Mouse (Mus musculus) liver, embryonic 12.5 days (tissue): Measurements from ENCODE around the gene Ptrh1. TPM values are rescaled to one million over a fixed set of nuclear protein-coding genes. Genes with fewer than 3 reads are reported as not detected.

Experiments
- ATAC-seq: fragments of 200-750 bp; cut with Nextera tagmentation; 2 replicates; pipeline ENCODE4 v1.8.0; 2017; ENCODE audit warnings: moderate number of reproducible peaks, mild to moderate bottlenecking, moderate library complexity
- H3K27ac ChIP-seq: fragments of 300-500 bp; sonication (generic); 2 replicates; pipeline ENCODE4 v1.5.1; 2016; ENCODE audit warnings: mild to moderate bottlenecking
- H3K27me3 ChIP-seq: fragments of 300-500 bp; sonication (generic); replicated peaks from 2 replicates; pipeline ENCODE4 v1.6.1; 2016; ENCODE audit warnings: mild to moderate bottlenecking, moderate library complexity
- H3K36me3 ChIP-seq: fragments of 300-500 bp; sonication (generic); 2 replicates; pipeline ENCODE4 v1.6.1; 2016; ENCODE audit warnings: mild to moderate bottlenecking, moderate library complexity
- H3K4me1 ChIP-seq: fragments of 300-500 bp; sonication (generic); 2 replicates; pipeline ENCODE4 v1.6.1; 2016
- H3K4me2 ChIP-seq: fragments of 300-500 bp; sonication (generic); 2 replicates; pipeline ENCODE4 v1.6.1; 2016; ENCODE audit warnings: mild to moderate bottlenecking, moderate library complexity
- H3K4me3 ChIP-seq: fragments of 300-500 bp; sonication (generic); 2 replicates; pipeline ENCODE4 v1.5.1; 2016; ENCODE audit warnings: mild to moderate bottlenecking, moderate library complexity
- H3K9ac ChIP-seq: fragments of 300-500 bp; sonication (generic); 2 replicates; pipeline ENCODE4 v1.6.1; 2016; ENCODE audit warnings: mild to moderate bottlenecking, moderate library complexity
- H3K9me3 ChIP-seq: fragments of 300-500 bp; sonication (generic); replicated peaks from 2 replicates; pipeline ENCODE4 v1.6.1; 2016; ENCODE audit warnings: mild to moderate bottlenecking, moderate library complexity
- WGBS: fragments of 180-500 bp; shearing (Covaris S2); methylation state at CpG from one replicate; pipeline ENCODE4 v1.1.7; 2016; ENCODE audit not compliant: insufficient replicate concordance; 5-methylcytosine and 5-hydroxymethylcytosine counted together
- polyA plus RNA-seq: library from polyadenylated mRNA; unstranded; fragments of >200 nt; fragmentation: Nextera tagmentation; extraction: Ambion mirVana; gene quantifications from 2 replicates; pipeline ENCODE4 v1.2.1, GENCODE M21; 2016

Gene Ptrh1
- 3.3 and 3.5 TPM in 2 replicates for polyA plus RNA-seq

DNA sequence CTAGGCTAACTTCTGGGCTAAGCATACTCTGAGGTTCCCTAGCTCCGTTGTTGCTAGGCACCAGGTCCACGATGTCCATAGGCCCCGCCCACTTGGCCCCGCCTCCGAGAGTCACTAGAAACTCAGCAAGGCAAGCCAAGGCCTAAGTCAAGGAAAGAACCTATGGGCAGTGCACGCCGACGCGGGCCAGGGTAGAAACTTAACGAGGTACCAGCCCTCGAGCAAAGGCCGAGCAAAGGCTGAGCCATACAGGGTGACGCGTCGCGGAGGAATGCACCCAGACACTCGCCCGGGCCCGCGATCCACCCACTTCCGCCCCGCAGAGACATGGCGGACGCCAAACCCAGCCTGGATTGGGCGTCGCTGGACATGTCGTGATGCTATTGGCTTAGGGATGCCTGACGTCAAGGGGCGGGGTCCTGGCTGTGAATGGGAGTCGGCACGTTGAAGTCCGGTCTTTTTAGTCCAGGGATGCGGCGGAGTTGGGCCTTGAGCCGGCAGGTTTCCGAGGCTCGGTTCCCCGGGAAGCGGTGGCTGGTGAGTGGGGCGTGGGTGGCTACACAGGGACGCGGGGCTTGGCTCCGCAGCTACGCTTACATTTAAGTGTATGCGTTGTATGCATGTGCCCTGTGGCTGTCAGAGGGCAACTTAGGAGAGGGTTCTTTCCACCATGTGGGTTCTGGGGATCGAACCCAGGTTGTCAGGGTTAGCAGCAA lies at the start of gene Ptrh1, which contains the start of gene Ttc16:
Gene Ptrh1 (plus strand): TSS at position 428 of the 716 bp plus-strand sequence.
Gene Ttc16 (minus strand): TSS at position 275 of the 716 bp plus-strand sequence.
- peak within 1 kb of the TSS; percentile 93 for H3K4me2 ChIP-seq
- H3K27ac ChIP-seq, result 0 out of 2 replicates have a peak within 1 kb of the TSS, but pooled peaks have one; percentile 45

DNA sequence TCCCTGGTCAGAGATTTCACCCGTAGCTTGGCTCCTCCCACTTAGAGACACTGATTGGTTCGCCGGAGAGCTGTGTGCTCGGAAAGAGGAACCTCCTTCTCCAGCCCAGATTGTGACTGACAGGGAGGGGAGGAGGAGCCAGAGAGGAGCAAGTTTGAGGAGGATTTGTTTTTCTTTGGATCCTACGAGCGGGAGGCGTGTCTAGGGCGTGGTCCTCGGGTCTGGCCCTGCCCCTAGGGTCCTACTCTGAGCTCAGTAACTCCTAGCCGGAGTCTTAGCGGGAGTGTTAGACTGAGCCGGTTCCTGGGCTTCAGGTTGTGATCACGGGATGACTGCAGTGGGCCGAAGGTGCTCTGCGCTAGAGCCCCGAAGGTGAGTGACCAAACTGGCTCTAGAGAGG lies 48.2 kb upstream of the Ptrh1 start:
- Histone ChIP-seq H3K4me2 (peak overlapping the region; percentile 57), H3K4me1 (peaks cover 23% of the 10 kb centered on the region), H3K27ac (no peak overlapping the region), H3K9ac (peak overlapping the region; percentile 49; the same call in 1 of the 2 replicates), H3K27me3 (no peaks in the 10 kb centered on the region), H3K9me3 (no peaks in the 10 kb centered on the region), H3K4me3 (peak overlapping the region; percentile 33), H3K36me3 (peaks cover 10% of the 10 kb centered on the region; the same call in 1 of the 2 replicates)
- 5% methylated on average over 16 of the region's 16 CpGs for WGBS
- ATAC-seq, result peak; percentile 86

More for the DNA sequence above, at the start of gene Ptrh1, which contains the start of gene Ttc16:
- no peaks in the 10 kb centered on the region for H3K9me3 ChIP-seq
- no peaks in the 10 kb centered on the region; the same call in 1 of the 2 replicates for H3K36me3 ChIP-seq
- under 1% methylated on average over 46 of the region's 46 CpGs for WGBS
- H3K4me3 ChIP-seq, result peak within 1 kb of the TSS; percentile 71
- peak within 1 kb of the TSS; percentile 67 for H3K9ac ChIP-seq
- peaks cover 38% of the 10 kb centered on the region for H3K4me1 ChIP-seq
- no peaks in the 10 kb centered on the region; the same call in 1 of the 2 replicates for H3K27me3 ChIP-seq
- peak; percentile 95 for ATAC-seq

DNA sequence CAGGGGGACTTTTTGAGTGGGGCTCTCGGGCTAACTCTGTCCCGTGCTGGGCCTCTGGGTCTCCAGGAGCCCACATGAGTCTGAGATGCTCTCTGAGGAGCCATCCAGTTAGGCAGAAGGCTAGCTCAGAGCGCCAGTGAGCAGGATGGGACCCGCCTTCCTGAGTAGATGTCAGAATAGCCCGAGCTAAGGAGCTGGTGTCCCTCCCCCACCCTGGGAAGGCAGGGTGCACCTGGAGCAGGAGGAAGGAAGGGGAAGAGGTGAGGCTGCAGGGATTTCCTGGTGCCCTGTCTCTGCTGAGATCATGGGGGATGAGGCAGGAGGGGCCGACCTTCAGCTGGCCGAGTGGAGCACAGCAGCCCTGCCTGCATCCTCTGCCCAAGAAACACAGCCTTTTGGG lies 47.1 kb upstream of the Ptrh1 start:
- ATAC-seq, result no peak
- Histone ChIP-seq H3K9ac (no peak overlapping the region), H3K4me3 (no peak overlapping the region), H3K27ac (no peak overlapping the region), H3K9me3 (no peaks in the 10 kb centered on the region), H3K4me2 (peak overlapping the region; percentile 57), H3K27me3 (no peaks in the 10 kb centered on the region), H3K4me1 (peaks cover 18% of the 10 kb centered on the region), H3K36me3 (peaks cover 10% of the 10 kb centered on the region; the same call in 1 of the 2 replicates)
- 50% methylated on average over 7 of the region's 7 CpGs for whole genome bisulfite sequencing

DNA sequence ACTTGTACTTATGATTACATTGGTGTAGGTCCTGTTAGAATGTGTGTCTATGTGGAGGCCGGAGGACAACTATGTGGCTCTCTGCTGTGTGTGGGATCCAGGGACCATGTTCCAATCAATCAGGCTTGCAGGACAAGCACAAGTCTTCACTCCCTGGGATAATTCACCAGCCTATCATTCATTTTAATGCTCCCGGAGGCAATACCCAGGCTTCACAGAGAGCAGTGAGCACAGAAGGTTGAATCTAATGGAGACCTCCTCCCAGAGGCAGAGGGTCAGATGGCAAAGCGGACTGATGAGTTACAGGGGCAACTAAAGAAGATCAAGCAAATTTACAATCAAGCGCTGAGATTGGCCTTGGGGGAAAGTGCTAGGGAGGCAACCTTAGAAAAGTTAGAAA lies 46.0 kb upstream of the Ptrh1 start:
- Histone ChIP-seq H3K36me3 (peaks cover 10% of the 10 kb centered on the region; the same call in 1 of the 2 replicates), H3K9me3 (no peaks in the 10 kb centered on the region), H3K4me3 (no peak overlapping the region), H3K9ac (no peak overlapping the region), H3K27me3 (no peaks in the 10 kb centered on the region), H3K4me1 (peaks cover 21% of the 10 kb centered on the region), H3K27ac (0 out of 2 replicates have a peak overlapping the region, but pooled peaks have one; percentile 5), H3K4me2 (no peak overlapping the region; the same call in 1 of the 2 replicates)
- WGBS, result 68% methylated on average over 4 of the region's 4 CpGs
- ATAC-seq, result no peak

DNA sequence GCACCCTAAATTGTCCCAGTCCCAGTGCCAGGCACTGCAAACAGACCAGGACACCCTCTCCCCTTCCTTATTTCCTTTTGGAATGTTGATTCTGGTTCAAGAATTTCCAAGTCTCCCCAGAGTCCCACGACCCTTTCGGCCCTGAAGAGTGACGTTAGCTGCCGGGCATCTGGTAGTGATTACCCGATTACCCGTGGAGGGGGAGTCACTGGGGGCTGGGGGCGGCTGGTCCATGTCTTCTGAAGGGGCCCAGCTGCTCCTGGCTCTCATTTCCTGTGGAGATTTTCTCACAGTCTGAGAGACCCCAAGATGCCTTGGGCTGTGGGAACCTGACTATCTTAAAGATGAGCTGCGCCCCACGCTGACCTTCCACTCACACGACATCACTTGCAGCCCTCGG lies 44.7 kb upstream of the Ptrh1 start:
- WGBS, result 51% methylated on average over 11 of the region's 11 CpGs
- Histone ChIP-seq H3K4me2 (no peak overlapping the region; the same call in 1 of the 2 replicates), H3K4me1 (peaks cover 34% of the 10 kb centered on the region)

DNA sequence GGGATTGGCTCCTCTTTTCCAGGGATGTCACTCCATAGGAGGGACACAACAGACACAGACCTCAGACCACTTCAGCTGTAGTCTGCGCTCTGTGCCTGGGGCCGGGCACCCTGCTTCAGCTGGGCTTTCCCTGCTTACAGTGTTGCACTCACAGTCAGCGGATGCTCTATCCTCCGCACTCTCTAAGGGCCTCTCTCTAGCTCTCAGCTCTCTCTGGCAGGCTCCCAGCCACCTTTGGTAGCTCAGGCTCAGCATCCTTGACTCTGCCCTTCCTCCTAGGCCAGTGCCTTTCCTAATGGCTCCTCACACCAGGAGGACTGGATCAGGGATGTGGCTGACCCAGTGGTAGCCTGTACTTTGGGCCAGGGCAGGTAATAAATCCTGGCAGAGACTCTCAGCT lies 43.7 kb upstream of the Ptrh1 start:
- H3K4me2 ChIP-seq, result no peak overlapping the region

More for the DNA sequence above, 44.7 kb upstream of the Ptrh1 start:
- H3K36me3 ChIP-seq, result no peaks in the 10 kb centered on the region
- no peaks in the 10 kb centered on the region for H3K27me3 ChIP-seq
- H3K4me3 ChIP-seq, result no peak overlapping the region
- 0 out of 2 replicates have a peak overlapping the region, but pooled peaks have one; percentile 51 for H3K27ac ChIP-seq
- ATAC-seq, result no peak
- no peak overlapping the region for H3K9ac ChIP-seq
- no peaks in the 10 kb centered on the region for H3K9me3 ChIP-seq

DNA sequence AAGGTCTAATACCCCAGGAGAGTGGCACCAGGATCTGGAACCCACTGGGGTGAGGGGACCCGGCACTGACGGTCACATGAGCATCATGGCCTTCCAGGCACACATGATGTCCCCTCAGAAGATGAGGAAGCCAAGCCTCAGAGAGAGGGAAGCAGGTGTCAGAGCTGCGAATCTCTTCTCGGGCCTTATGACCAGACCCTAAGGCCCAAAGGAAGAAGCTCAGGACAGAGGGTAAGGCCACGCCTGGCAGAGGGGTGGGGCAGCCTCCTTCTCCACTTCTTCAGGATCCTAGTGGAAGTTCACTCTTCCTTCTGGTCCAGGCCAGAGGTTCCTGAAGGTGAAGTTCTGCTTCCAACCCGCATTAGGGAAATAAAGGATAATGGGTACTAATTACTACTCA lies 42.9 kb upstream of the Ptrh1 start:
- ATAC-seq, result no peak
- Histone ChIP-seq H3K9me3 (no peaks in the 10 kb centered on the region), H3K4me1 (peaks cover 37% of the 10 kb centered on the region), H3K9ac (no peak overlapping the region), H3K27ac (no peak overlapping the region), H3K4me3 (no peak overlapping the region), H3K36me3 (no peaks in the 10 kb centered on the region), H3K27me3 (no peaks in the 10 kb centered on the region), H3K4me2 (no peak overlapping the region)
- WGBS, result 58% methylated on average over 6 of the region's 6 CpGs

More for the DNA sequence above, 43.7 kb upstream of the Ptrh1 start:
- Histone ChIP-seq H3K27me3 (no peaks in the 10 kb centered on the region), H3K36me3 (no peaks in the 10 kb centered on the region), H3K4me1 (peaks cover 44% of the 10 kb centered on the region), H3K4me3 (no peak overlapping the region), H3K9ac (no peak overlapping the region), H3K27ac (peak overlapping the region; percentile 22; the same call in 1 of the 2 replicates), H3K9me3 (no peaks in the 10 kb centered on the region)
- ATAC-seq, result no peak
- 75% methylated on average over 4 of the region's 4 CpGs for WGBS

DNA sequence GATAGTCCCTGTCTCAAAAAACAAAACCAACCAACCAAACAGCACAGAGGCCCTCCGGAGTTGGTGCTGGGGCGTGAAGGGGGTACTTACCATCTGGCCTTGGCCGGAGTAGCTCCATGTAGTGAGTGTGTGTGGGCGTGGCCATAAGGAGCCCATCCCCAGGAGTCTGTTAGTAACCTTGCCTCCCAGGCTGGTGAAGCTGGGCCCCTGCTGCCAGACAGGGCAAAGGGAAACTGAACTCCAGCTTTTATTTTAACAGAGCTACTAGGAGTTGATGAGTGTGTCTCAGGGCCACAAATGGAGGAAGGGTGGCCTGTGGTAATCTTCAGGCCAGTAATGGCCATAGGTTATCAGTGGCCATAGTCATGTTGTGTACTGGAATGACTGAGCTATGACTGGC lies 41.1 kb upstream of the Ptrh1 start:
- Histone ChIP-seq H3K27ac (peak overlapping the region; percentile 34; the same call in 1 of the 2 replicates), H3K4me1 (peaks cover 36% of the 10 kb centered on the region), H3K9ac (no peak overlapping the region), H3K4me3 (no peak overlapping the region), H3K27me3 (no peaks in the 10 kb centered on the region), H3K9me3 (no peaks in the 10 kb centered on the region), H3K36me3 (no peaks in the 10 kb centered on the region), H3K4me2 (no peak overlapping the region)
- 41% methylated on average over 4 of the region's 4 CpGs for WGBS
- no peak; the same call in 1 of the 2 replicates for ATAC-seq

DNA sequence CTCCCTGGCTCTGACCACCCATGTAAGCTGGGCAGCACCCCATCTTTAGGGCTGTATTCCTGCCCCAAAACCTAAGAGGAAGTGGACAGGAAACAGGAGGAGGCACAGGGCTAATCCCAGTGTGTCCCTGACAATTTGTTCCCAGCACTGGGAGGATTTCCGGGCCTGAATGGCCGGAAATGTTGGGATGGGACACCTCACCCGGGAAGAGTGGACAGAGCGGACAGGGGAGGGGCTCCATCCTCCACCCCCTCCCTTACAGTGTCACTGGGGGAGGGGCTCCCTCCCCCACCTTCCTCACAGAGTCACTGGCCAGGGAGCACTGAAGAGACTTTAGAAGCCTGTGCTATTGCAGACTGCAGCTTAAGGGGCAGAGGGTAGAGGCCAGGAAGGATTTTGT lies 40.7 kb upstream of the Ptrh1 start:
- ATAC-seq, result peak; percentile 44
- peaks cover 36% of the 10 kb centered on the region for H3K4me1 ChIP-seq
- whole genome bisulfite sequencing, result 31% methylated on average over 4 of the region's 4 CpGs

DNA sequence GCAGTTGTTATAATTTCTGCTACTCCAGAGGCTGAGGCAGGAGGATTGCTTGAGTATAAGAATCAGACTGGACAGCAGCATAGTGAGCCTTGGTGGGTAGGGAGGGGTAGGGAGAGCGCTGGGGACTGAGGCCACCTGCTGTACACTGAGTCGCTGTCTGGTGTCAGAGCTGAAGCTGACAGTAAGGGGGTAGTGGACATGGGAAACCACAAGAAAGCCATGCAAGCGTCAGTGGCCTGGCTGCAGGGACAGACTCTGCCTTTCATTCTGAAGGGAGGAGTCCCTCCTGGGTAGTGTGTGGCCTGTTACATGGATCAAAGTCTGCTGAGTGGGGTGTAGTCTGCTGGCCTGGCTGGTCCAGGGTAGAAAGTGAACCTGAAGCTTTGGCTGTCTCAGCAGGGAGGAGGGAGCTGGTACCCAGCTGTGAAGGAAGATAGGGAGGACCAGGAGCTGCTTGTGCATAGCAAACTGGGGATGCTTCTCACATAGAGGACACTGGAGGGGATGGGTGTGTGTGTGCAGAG lies 39.2 kb upstream of the Ptrh1 start:
- peaks cover 13% of the 10 kb centered on the region for H3K27me3 ChIP-seq
- no peak overlapping the region for H3K9ac ChIP-seq
- no peaks in the 10 kb centered on the region for H3K36me3 ChIP-seq
- H3K4me2 ChIP-seq, result no peak overlapping the region
- no peak overlapping the region for H3K4me3 ChIP-seq
- H3K9me3 ChIP-seq, result no peaks in the 10 kb centered on the region
- 30% methylated on average over 3 of the region's 3 CpGs for WGBS
- ATAC-seq, result no peak
- peaks cover 33% of the 10 kb centered on the region for H3K4me1 ChIP-seq
- no peak overlapping the region for H3K27ac ChIP-seq

More for the DNA sequence above, 40.7 kb upstream of the Ptrh1 start:
- no peaks in the 10 kb centered on the region for H3K9me3 ChIP-seq
- H3K27ac ChIP-seq, result peak overlapping the region; percentile 34; the same call in 1 of the 2 replicates
- H3K4me3 ChIP-seq, result no peak overlapping the region
- no peak overlapping the region for H3K4me2 ChIP-seq
- H3K9ac ChIP-seq, result no peak overlapping the region; the same call in 1 of the 2 replicates
- H3K36me3 ChIP-seq, result no peaks in the 10 kb centered on the region
- no peaks in the 10 kb centered on the region for H3K27me3 ChIP-seq

DNA sequence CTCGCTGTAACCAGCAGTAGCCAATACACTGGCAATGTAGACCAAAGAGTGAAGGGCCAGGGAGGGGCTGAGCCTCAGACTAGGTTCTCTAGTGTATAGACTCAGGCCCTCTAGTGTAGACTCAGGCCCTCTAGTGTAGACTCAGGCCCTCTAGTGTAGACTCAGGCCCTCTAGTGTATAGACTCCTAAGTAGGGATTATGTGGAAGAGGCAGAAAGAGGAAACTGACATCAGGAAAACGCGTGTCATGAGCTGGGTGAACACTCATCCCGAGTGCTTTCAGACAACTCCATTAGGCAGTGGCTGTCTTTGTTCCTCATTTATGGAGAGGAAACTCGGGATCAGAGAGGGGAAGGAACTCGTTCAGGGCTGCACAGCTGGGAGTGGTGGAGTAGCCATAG lies 38.6 kb upstream of the Ptrh1 start:
- Histone ChIP-seq H3K4me2 (no peak overlapping the region), H3K9ac (no peak overlapping the region), H3K4me1 (peaks cover 37% of the 10 kb centered on the region), H3K27me3 (peaks cover 19% of the 10 kb centered on the region), H3K4me3 (no peak overlapping the region), H3K27ac (no peak overlapping the region), H3K9me3 (no peaks in the 10 kb centered on the region), H3K36me3 (no peaks in the 10 kb centered on the region)
- 45% methylated on average over 6 of the region's 6 CpGs for WGBS
- ATAC-seq, result no peak

DNA sequence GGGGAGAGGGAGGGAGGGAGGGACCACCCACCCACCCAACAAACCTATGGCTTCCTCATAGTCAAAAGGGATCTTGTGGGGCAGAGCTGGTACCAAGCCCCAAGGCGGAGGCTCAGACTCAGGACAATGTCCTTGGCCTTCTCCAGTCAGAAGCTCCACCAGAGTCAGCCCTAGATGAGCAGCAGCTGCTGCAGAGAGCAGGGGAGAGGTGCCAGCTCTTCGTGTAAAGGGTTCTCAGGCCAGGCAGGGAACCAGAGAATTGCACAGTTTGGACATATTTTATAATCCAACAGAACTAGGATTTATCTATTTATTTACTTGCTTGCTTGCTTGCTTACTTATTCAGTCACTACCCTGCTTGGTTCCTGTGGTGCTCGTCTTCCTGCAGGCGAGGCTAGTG lies 36.3 kb upstream of the Ptrh1 start:
- peaks cover 33% of the 10 kb centered on the region for H3K27me3 ChIP-seq
- no peak overlapping the region for H3K4me2 ChIP-seq
- H3K27ac ChIP-seq, result no peak overlapping the region
- WGBS, result 66% methylated on average over 4 of the region's 4 CpGs
- H3K4me1 ChIP-seq, result peaks cover 37% of the 10 kb centered on the region
- no peak overlapping the region for H3K4me3 ChIP-seq
- ATAC-seq, result no peak
- H3K36me3 ChIP-seq, result no peaks in the 10 kb centered on the region
- H3K9ac ChIP-seq, result no peak overlapping the region
- no peaks in the 10 kb centered on the region for H3K9me3 ChIP-seq
